Mouse (Mus musculus): ENCODE measurements around the gene Foxp1.
A peak's percentile ranks its signal among the peaks of the same experiment; 100 is the strongest.

The Foxp1 gene

GRCm38 (mm10) chr6:99284019-99284418 lies 238.5 kb downstream of the Foxp1 start:
- DNase-seq (ENCODE audit: extremely low spot score), result no peak

GRCm38 (mm10) chr6:99282866-99283657 lies 239.5 kb downstream of the Foxp1 start:
- DNase-seq (ENCODE audit: extremely low spot score), result no peak

- no peak for DNase-seq (ENCODE audit: extremely low spot score)
Observed at GRCm38 (mm10) chr6:99281433-99281832, 241.1 kb downstream of the Foxp1 start.

DNA sequence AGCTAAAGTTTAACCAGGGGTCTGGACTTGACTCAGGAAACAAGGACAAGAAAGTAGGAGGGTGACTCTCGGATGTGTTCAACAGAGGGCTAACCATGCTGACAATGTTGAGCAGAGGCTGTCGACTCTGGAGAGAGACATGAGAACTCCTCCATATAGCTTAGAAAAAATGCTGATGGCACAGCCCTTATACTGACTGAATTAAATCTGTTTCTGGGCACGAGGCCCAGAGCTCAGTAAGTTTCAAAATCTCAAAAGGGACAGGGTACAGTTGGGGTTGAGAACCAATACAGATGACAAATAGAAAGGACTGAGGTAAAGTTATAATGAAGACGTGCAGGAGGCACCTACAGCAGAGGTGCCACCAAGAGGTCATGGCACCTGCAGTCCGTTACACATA lies 241.9 kb downstream of the Foxp1 start:
- DNase-seq (ENCODE audit: extremely low spot score), result no peak

DNA sequence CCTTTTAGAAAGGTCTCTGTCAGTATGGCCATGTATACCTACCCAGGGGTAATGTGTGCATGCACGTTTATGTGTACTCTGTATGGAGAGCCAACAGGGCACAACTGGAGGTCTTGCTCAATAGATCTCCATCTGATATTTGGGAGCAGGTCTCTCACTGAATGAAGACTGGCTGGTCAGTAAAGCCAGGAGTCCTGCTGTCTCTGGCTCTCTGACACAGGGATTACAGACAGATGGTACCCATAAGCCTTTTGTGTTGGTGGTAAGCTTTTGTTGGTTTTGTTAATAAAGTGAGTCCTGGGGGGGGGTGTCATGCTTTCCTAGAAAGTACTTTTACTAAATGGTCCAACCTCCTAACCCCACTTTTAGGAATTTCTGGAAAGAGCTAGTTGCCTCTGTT lies 245.3 kb downstream of the Foxp1 start:
- no peak for DNase-seq (ENCODE audit: extremely low spot score)

DNA sequence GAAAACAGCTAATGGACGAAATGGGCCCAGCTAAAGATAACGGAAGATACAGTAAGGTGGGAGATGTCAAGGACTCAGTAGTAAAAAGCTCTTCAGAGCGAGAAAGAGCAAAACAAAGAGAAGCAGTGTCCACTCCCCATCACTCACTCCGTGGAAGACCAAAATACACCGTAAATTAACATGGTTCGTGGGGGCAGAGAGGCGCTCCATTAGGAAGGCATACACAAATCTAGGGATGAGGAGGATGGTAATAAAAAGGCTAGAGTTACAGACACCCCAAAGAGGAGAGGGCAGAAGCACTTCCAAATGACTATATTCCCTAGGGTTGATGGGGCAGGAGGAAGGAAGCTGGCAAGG lies 246.2 kb downstream of the Foxp1 start:
- DNase-seq (ENCODE audit: extremely low spot score), result peak; percentile 15

DNA sequence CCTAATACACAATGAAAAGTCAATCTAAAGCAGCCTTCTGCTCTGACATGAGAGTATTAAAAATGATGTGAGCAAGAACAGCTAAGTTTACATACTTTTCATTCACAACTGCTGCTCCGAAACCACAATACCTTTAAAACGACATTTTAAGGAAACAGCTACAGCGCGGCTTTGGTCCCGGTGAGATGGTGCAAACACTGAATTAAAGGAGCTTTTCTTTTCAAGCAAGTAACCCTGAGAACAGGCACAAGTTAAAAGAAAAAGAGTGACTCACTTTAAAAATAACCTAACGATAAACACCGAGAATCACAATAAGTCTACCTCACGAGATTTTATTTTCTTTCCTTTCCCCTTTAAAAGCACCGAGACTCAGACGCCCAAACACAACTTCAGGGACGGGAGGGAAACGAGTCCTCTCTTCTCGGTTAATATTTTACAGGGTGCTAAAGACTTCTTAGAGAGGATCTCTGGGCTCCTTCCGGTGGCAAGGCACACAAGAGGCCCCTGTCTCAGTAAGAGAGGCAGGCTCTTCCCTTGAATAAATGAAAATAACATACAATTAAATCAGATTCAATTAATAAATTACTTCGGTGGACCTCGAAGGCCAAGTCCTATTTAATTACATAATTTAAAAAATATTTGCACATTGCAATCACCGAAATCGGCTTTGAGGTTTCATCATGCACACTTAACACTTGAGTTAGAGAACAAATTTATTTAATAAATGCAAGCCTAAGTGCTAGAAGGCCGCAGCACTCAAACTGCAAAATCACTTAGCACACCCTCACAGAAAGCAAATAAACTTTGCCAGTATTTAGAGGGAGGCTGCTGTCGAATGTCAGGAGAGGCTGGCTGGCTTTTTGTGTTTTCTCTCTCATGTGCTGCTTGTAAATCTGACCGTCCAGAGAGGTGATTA lies 246.9 kb downstream of the Foxp1 start:
- no peak for DNase-seq (ENCODE audit: extremely low spot score)

- no peak for DNase-seq (ENCODE audit: extremely low spot score)
Observed at GRCm38 (mm10) chr6:99274667-99275066, 247.9 kb downstream of the Foxp1 start.

DNA sequence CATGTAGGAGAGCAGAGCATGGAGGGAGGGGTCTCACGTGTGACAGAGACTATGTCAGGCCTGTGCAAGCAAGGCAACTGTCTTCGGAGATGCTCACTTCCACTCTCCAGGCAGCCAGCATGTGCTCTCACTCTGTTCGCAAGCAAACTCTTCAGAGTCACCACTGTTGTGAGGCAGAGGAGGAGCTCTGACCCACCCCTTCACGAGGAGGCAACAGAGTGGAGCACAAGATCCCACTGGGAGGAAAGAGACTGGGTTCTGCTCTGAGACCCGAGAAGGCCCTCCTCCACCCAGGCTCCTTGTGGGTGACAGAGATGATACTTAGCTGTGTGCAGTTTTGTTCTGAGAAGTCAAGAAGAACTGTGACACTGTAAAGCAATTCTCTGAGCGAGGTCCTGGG lies 248.3 kb downstream of the Foxp1 start:
- no peak for DNase-seq (ENCODE audit: extremely low spot score)

DNA sequence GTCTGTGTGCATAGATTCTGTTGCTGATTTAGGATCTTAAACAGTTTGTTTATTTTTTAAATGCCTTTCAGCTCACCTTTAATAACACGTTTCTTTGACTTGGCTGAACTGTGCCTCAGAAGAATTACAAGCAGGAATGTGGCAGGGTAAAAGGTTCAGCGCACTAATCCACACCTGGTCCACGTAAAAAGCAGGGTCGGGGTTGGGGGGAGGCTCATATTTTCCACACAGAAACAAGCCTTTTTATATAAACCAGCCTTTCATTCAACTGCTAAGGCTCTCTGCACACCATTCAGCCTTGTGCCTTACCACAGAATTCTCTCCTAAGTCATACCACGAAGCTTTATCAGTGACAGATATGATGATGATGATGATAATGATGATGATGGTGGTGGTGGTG lies 249.3 kb downstream of the Foxp1 start:
- DNase-seq (ENCODE audit: extremely low spot score), result no peak

GRCm38 (mm10) chr6:99272174-99272573 lies 250.3 kb downstream of the Foxp1 start:
- DNase-seq (ENCODE audit: extremely low spot score), result no peak

DNA sequence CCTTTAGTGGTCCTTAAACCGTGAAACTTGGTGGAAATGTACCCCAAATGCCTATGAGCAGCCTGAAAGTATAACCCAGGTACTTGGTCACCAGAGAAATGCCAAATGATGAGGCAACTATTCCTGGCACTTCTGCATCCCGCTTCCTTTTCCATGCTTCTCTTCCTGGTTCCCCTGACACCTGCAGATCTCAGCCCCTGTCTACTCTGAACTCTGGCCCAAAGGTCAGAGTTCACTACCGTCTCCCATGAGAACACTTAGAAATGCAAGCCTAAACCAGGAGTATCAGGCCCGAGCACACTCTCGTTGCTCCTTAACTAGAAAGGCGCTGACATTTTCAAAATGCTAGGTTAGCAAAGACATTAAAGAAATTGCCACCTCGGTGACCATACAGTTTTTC lies 250.8 kb downstream of the Foxp1 start:
- DNase-seq (ENCODE audit: extremely low spot score), result no peak

- no peak for DNase-seq (ENCODE audit: extremely low spot score)
Observed at GRCm38 (mm10) chr6:99269921-99270320, 252.6 kb downstream of the Foxp1 start.

- no peak for DNase-seq (ENCODE audit: extremely low spot score)
Observed at GRCm38 (mm10) chr6:99268171-99269061, 254.1 kb downstream of the Foxp1 start.

DNA sequence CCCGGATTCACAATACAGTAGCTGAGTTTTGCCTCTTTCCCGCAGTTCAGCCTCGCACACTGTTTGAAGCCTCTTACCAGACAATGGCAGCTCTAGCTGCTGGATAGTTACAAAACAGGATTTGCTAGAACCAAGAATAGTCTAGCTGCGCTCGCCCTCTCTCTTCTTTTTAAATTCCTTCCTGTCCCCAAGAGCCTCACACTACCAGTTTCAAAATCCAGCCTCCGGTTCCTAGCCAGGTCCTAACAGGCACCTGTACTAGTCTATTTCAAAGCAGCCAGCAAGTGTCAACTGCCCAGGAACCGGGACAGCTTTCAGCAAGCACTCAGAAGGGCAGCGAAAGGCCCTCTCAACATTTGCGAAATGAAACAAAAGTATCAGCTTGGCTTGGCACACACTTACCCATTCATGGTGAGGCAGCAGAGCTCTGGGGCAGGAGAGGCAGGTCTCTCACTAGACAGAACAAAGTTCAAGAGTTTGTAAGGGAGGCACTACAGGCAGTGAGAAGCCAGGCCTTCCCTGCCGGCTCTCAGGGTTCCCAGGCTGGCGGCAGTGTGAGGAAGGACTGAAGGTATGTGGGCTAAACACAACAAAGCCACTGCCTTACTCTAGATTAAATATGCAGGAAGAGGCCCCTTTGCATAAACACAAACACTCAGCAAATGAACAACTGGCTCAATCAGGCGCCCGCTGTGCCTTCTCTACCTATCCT lies 256.4 kb downstream of the Foxp1 start:
- DNase-seq (ENCODE audit: extremely low spot score), result peak; percentile 45

DNA sequence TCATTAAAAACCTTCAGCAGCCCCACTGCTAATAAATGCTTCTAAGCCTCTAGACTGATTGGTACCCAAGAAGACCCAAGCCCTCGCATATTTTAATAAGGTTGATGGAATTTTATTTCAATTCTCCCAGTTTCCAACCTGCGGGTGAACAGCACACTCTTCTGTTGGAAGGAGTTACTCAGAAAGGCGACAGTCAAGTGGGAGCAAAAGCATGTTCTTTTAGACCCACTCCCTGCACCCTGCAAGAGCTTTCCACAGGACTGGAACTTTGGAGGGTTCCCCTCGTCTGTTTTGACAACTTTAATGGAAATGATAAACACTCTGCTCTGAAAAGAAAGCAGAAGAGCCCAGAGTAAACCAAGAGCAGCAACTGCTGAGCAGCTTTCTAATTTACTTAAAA lies 257.3 kb downstream of the Foxp1 start:
- no peak for DNase-seq (ENCODE audit: extremely low spot score)

DNA sequence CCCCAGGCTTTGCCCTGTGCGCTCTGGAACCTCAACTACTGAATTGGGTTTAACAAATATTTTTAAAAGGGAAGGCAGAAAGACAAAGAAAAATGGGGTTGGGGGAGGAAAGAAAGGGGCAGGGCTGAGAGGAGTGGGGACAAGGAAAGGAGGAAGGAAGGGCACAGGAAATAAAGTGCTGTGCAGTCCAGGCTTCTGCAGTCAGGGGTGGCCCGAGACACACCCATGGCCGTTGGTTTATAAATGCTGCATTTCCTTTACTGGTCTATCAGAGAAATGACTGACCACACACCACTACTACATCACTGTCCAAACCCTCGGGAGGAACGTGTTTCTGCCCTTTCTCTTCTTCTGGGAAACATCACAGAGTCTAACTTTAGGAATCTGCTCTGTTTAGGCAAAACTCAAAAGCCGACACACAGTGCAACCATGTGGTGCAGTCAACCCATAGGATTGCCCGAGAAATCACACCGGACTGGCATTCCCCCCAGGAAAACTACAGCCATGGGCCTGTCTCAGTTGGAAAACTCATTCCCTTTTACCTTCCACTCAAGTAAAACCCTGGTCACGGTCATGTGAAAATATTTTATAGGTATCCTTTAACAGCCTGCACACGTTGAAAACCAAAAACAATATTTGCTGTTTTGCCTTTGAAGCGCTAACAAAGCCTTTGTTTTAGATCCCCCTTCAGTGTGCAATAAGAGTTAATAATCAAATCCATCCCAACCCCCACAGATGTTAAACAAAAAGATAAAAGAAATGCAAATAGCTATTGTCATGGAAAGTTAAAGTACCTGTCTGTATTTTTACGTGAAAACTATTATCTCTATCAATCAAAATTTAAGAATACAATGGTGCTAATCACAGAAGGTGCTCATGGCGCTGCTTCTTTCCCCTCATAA lies 258.1 kb downstream of the Foxp1 start:
- DNase-seq (ENCODE audit: extremely low spot score), result peak; percentile 22

DNA sequence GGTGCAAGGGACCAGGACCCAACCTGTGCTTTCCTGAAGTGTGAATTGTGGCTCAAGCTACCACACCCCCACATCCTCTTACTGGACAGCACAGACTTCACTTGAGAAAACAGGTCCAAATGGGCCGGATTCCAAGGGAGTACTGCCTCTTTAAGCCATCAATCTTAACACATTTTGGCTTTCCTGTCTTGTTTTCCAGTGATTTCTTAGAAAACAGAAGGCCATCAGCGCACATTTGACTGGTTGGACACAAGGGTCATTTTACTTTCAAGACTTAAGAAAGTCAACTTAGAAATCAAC lies 258.7 kb downstream of the Foxp1 start:
- no peak for DNase-seq (ENCODE audit: extremely low spot score)

DNA sequence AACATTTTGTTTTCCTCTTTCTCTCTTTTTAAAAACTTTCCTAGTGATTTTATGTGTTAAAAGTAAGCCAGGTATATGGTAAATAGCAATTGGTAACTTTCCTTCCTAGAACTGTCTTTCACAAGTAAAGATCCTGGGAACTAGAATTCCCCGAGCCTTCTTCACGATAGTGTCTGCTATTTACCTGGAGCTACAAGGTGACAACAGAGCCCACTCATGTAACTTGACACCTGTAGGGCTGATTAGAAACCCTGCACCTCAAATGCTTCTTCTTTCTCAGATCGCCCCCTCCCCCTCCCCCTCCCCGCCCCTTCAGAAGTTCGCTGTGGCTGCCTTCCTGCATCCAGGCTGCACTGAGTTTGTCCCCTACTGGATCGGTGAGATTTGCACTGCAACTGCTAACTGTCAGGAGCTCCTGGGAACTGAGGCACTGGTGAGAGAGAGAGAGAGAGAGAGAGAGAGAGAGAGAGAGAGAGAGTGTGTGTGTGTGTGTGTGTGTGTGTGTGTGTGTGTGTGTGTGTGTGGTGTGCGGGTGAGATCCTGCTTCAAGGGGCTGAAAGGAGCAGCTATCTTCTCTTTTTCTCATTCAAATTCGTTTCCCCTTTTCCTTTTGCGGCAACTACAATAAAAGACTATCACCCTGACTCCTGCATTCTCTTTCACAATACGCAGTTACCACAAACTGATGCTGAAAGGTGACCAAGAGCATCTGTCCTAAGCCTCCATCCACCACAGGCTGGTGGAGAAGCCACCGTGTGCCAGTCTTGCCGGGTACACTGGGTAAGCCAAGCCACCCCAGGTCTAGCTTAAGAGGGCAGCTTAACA lies 259.2 kb downstream of the Foxp1 start:
- peak; percentile 31 for DNase-seq (ENCODE audit: extremely low spot score)

GRCm38 (mm10) chr6:99261737-99262130 lies 260.8 kb downstream of the Foxp1 start:
- no peak for DNase-seq (ENCODE audit: extremely low spot score)

Data from embryo, embryonic 9.5 days (tissue).